Mouse (Mus musculus) c-Kit-positive CD71-positive TER-119-positive erythroid progenitor cells, embryonic 14.5 days (primary cell): ENCODE measurements at regions not wholly inside any gene's neighbourhood (a gene's known extent, or its start where the extent isn't known, plus 50 kb on each side); places are given as distances from the start of the nearest gene placed in this dataset.
A peak's percentile ranks its signal among the peaks of the same experiment; 100 is the strongest.
"Not testable (repeated sequence)": the region's sequence is repeated elsewhere in the genome, so short reads cannot be mapped to it uniquely, and the experiment has no call there.

Experiments
- DNase-seq: peaks from one replicate; pipeline ENCODE4 v3.0.0-alpha.2; 2013; ENCODE audit warnings: low spot score

- DNase-seq: no peak
Observed at GRCm38 (mm10) chr8:90046779-90047178, 301.4 kb downstream of the Tox3 start.

- no peak for DNase-seq
Observed at GRCm38 (mm10) chr8:90036436-90036835, 311.7 kb downstream of the Tox3 start.

GRCm38 (mm10) chr8:90032572-90032971 is 315.6 kb downstream of the Tox3 start:
- DNase-seq: no peak

- DNase-seq: no peak
Observed at GRCm38 (mm10) chr8:90031220-90031619, 316.9 kb downstream of the Tox3 start.

GRCm38 (mm10) chr8:90017958-90018357 is 330.2 kb downstream of the Tox3 start:
- not testable (repeated sequence) for DNase-seq

- no peak for DNase-seq
Observed at GRCm38 (mm10) chr8:90013755-90014154, 334.4 kb downstream of the Tox3 start.

GRCm38 (mm10) chr8:90011682-90012409 is 336.3 kb downstream of the Tox3 start:
- DNase-seq: no peak

GRCm38 (mm10) chr8:90009431-90009830 is 338.7 kb downstream of the Tox3 start:
- DNase-seq: no peak

GRCm38 (mm10) chr8:90000899-90001640 is 347.1 kb downstream of the Tox3 start:
- DNase-seq: peak; percentile 43

GRCm38 (mm10) chr8:89993743-89994142 is 354.4 kb downstream of the Tox3 start:
- no peak for DNase-seq

GRCm38 (mm10) chr8:89983859-89984258 is 364.3 kb downstream of the Tox3 start:
- DNase-seq: no peak

GRCm38 (mm10) chr8:89982551-89982950 is 365.6 kb downstream of the Tox3 start:
- no peak for DNase-seq

- DNase-seq: no peak
Observed at GRCm38 (mm10) chr8:89981320-89981719, 366.8 kb downstream of the Tox3 start.

- DNase-seq: no peak
Observed at GRCm38 (mm10) chr8:89980441-89980840, 367.7 kb downstream of the Tox3 start.

GRCm38 (mm10) chr8:89962799-89963198 is 385.3 kb downstream of the Tox3 start:
- no peak for DNase-seq

GRCm38 (mm10) chr8:89957486-89957885 is 390.7 kb downstream of the Tox3 start:
- no peak for DNase-seq

- DNase-seq: no peak
Observed at GRCm38 (mm10) chr8:89956482-89957020, 391.6 kb downstream of the Tox3 start.

GRCm38 (mm10) chr8:89938836-89939235 is 409.3 kb downstream of the Tox3 start:
- no peak for DNase-seq

GRCm38 (mm10) chr8:89934521-89934920 is 413.6 kb downstream of the Tox3 start:
- DNase-seq: no peak

GRCm38 (mm10) chr8:89926666-89927232 is 421.4 kb downstream of the Tox3 start:
- DNase-seq: no peak

GRCm38 (mm10) chr8:89924697-89925096 is 423.4 kb downstream of the Tox3 start:
- DNase-seq: not testable (repeated sequence)

- no peak for DNase-seq
Observed at GRCm38 (mm10) chr8:89914076-89914475, 434.1 kb downstream of the Tox3 start.

GRCm38 (mm10) chr8:89906200-89906599 is 441.9 kb downstream of the Tox3 start:
- no peak for DNase-seq
